In genomic region chr7:96745956-96746355, GRCm38 (mm10) we compare ENCODE assay signal across 10 mouse cellular contexts.
DNase-seq lines count a peak whose midpoint lies in the region; ATAC-seq lines count a peak whose summit lies in the region.
"Had no signal": no experiment of that assay in that cellular context is flagged by ENCODE, and none has a peak within 500 bp of the region (broad histone marks: within the 10 kb centered on the region; RNA-seq: fewer than 3 reads in every experiment).

No protein-coding gene starts in this region.

- no peak overlapping the region for H3K4me3 ChIP-seq in kidney, embryonic 15.5 days (replicated peaks)
- H3K4me3 ChIP-seq in embryonic facial prominence, embryonic 10.5 days: no peak overlapping the region
- no peak overlapping the region for H3K4me3 ChIP-seq in midbrain, embryonic 10.5 days
- H3K4me3 ChIP-seq: erythroblast, embryonic 14.5 days had no signal

- no peak overlapping the region for H3K9ac ChIP-seq in kidney, embryonic 15.5 days

- no peak overlapping the region for H3K4me2 ChIP-seq in kidney, embryonic 15.5 days

- ATAC-seq in kidney, embryonic 15.5 days (replicated peaks; ENCODE audit: low FRiP score): peak; percentile 72
- ATAC-seq in CD4-positive, CD25-positive, alpha-beta regulatory T cell, adult 4 months: no peak

- no peaks in the 10 kb centered on the region for H3K36me3 ChIP-seq in kidney, embryonic 15.5 days
- 0 out of 2 replicates have a peak, but pooled peaks cover 5% of the 10 kb centered on the region for H3K36me3 ChIP-seq in embryonic facial prominence, embryonic 10.5 days (replicated peaks)
- peaks cover 5% of the 10 kb centered on the region; the same call in 1 of the 2 replicates for H3K36me3 ChIP-seq in midbrain, embryonic 10.5 days
- H3K36me3 ChIP-seq: G1E had no signal

- no peaks in the 10 kb centered on the region for H3K9me3 ChIP-seq in kidney, embryonic 15.5 days (replicated peaks)
- H3K9me3 ChIP-seq in embryonic facial prominence, embryonic 10.5 days: no peaks in the 10 kb centered on the region
- no peaks in the 10 kb centered on the region for H3K9me3 ChIP-seq in midbrain, embryonic 10.5 days (replicated peaks)

- WGBS in kidney, embryonic 15.5 days: 16% methylated on average over 6 of the region's 6 CpGs
- WGBS in embryonic facial prominence, embryonic 10.5 days: 23% methylated on average over 6 of the region's 6 CpGs
- whole genome bisulfite sequencing in midbrain, embryonic 10.5 days: 60% methylated on average over 6 of the region's 6 CpGs

- H3K27me3 ChIP-seq in kidney, embryonic 15.5 days: no peaks in the 10 kb centered on the region
- H3K27me3 ChIP-seq in embryonic facial prominence, embryonic 10.5 days (replicated peaks; ENCODE audit: low read depth, poor library complexity, severe bottlenecking): no peaks in the 10 kb centered on the region
- H3K27me3 ChIP-seq in midbrain, embryonic 10.5 days (ENCODE audit: low read depth, poor library complexity, severe bottlenecking): no peaks in the 10 kb centered on the region

- peak overlapping the region; percentile 74 for H3K27ac ChIP-seq in kidney, embryonic 15.5 days
- H3K27ac ChIP-seq in embryonic facial prominence, embryonic 10.5 days (replicated peaks): peak overlapping the region; percentile 87
- peak overlapping the region; percentile 70 for H3K27ac ChIP-seq in midbrain, embryonic 10.5 days (replicated peaks)

- peaks cover 45% of the 10 kb centered on the region for H3K4me1 ChIP-seq in kidney, embryonic 15.5 days
- peaks cover 85% of the 10 kb centered on the region for H3K4me1 ChIP-seq in embryonic facial prominence, embryonic 10.5 days
- H3K4me1 ChIP-seq in midbrain, embryonic 10.5 days: peaks cover 15% of the 10 kb centered on the region

- DNase-seq in kidney, adult 9 months: no peak
- peak; percentile 81 for DNase-seq in embryonic facial prominence, embryonic 10.5 days (ENCODE audit: low spot score)
- peak; percentile 57 for DNase-seq in hindlimb bud, embryonic 11.5 days (ENCODE audit: extremely low spot score, low read depth, low spot score)
- no peak for DNase-seq in midbrain, embryonic 10.5 days (ENCODE audit: low spot score)
- no peak for DNase-seq in cerebellum, adult 11-12 months
- no peak for DNase-seq in T-cell, adult 2 months (ENCODE audit: low spot score)

Comparison
In these comparisons a context has a peak if more than half of its experiments do, and no peak if none do; other contexts are left out.
1. DNase-seq: peak in embryonic facial prominence, embryonic 10.5 days (single experiment) and hindlimb bud, embryonic 11.5 days (single experiment); none in kidney, adult 9 months (single experiment), midbrain, embryonic 10.5 days (single experiment), cerebellum, adult 11-12 months (single experiment) and T-cell, adult 2 months (single experiment).
2. Peak in every context shown above with its lines, with median percentiles within 50 percentile points of each other: H3K27ac ChIP-seq.